Mouse (Mus musculus) cerebellum, adult 2 months (tissue): Measurements from ENCODE around the gene Ibsp.

ENCODE experiments used
- CTCF ChIP-seq: fragments of 200-500 bp; IDR thresholded peaks from 2 replicates; pipeline ENCODE4 v1.5.1; 2011; ENCODE audit warnings: low read depth, mild to moderate bottlenecking, control low read depth, low read length, moderate library complexity, borderline replicate concordance; ENCODE audit not compliant: insufficient read depth
- POLR2A ChIP-seq: fragments of 200-500 bp; IDR thresholded peaks from 2 replicates; pipeline ENCODE4 v1.6.1; 2011; ENCODE audit warnings: low read length, control low read depth, borderline replicate concordance; ENCODE audit not compliant: insufficient read depth

DNA sequence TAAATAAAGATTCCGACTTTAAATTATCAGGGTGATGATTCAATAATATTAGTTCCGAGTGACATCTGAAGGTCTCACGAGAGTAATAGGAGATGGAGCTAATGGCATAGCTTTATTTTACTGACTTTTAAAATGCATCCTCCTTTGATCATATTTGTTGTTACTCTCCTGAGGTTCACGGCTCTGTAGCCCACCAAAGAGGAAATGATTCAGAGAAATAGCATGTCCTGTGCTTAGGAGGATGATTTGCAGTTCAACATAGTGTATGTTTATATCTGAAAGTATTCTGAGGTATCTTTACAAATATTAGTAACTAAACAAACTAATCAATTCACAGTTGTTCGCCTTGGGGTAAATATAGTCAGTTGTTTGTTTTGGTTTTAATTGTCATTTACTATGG, 58.6 kb downstream of the Ibsp start:
- TF ChIP-seq POLR2A = no peak
- TF ChIP-seq CTCF = no peak
